Mouse (Mus musculus): ENCODE measurements around the gene Serpind1. TPM values are rescaled to one million over a fixed set of nuclear protein-coding genes. Genes with fewer than 3 reads are reported as not detected.

Gene Serpind1
- 1 to 10 TPM; 1.2 to 1.3 TPM for total RNA-seq (2021)
- long read RNA-seq, experiment 1, partial matches to known transcripts, result 2 of 2 reads
- long read RNA-seq, experiment 1, other reads (novel, unspliced or antisense), result 0 of 2 reads
- long read RNA-seq, experiment 2, result 0 reads

DNA sequence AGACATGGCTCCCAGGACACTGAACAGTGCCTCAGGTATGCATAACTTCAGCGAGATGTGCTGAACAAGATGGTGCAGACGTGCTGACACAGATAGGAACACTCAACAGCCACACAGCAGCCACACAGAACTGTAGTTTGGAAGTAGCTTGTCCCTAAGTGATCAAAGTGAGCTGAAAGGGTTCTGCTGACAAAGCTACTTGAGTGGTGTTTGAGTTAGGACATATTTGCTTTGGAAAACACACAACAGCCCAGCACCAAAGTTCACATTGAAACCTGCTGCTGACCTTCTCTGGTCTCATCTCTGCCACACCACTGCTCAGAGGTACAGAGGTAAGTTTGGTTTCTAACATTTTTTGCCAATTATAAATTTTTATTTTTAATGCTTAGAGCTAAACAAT is at the start of gene Serpind1:
Serpind1 (plus strand) TSS at position 256 of the 400 bp plus-strand sequence.
- DNase-seq, result no peak

DNA sequence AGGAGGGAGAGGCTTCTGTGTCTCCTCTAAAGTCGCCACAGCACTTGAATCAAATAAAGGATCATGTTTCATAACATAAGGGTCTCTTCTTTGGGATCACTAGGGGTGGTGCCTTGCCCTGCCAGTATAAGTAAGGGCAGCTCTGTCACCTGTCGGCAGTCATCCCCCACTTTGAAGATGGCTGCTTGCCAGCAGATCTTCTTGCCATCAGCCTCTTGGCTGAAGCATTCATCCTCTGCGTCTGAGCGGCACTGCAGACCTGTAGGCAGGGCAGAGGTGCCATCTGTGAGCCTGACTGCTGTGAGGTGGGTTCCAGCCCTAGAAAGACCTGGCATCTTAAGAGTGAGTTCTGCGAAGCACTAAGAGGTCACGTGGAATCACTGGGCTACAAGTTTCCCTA is 48.0 kb upstream of the Serpind1 start:
- DNase-seq, result no peak

DNA sequence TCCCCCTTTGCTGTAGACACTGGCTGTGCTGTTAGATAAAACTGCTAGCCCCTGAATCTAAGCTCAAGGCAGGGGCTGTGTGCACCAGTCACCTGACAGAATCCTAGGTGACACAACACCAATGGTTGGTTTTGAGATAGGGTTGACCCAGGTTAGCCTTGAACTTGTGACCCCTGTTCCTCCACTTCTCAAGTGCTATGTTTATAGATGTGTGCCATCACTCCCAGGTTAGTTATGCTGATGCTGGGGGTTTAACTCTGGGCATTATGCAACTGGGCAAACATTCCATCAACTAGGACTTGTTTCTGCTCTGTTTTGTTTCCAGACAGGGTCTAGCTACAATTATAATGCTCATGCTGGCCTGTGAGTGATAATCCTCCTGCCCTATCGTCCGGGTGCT is 44.1 kb upstream of the Serpind1 start:
- no peak for DNase-seq

DNA sequence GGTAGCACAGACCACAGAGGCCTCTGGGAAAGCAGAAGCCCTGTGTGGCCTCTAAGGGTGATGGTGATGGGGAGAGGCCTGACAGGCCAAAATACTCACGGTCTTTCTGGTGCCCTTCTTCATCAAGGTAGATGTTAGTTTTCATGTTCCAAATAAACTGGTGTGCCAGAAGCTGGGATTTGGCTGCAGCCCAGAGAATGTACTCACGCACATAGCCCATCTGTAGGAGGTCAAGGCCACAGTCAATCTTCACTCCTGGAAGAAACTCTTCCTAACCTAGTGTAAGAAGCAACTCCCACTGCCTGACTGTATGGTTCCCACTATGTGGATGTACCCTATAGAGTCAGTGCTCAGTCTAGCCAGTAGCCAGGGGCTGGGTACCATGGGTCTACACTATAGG is 40.2 kb upstream of the Serpind1 start:
- no peak for DNase-seq

DNA sequence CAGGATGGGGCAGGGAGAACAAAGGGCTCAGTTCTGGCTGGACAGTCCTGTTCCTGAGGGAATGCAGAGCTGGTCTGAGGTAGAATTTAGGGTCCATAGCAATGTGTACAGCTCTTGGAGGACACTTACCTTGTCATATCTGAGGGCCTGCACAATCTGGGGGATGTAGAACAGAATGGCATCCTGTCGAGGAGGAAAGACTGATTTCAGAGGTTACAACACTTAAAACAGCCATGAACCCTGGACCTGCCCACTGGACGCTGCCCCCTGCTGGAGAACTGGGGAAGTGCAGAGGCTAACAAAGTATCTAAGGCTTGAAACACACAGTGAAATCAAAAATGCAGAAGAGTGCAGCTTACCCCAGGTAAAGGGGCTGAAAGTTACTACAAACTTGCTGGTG is 38.4 kb upstream of the Serpind1 start:
- peak; percentile 49 to 88 for DNase-seq

DNA sequence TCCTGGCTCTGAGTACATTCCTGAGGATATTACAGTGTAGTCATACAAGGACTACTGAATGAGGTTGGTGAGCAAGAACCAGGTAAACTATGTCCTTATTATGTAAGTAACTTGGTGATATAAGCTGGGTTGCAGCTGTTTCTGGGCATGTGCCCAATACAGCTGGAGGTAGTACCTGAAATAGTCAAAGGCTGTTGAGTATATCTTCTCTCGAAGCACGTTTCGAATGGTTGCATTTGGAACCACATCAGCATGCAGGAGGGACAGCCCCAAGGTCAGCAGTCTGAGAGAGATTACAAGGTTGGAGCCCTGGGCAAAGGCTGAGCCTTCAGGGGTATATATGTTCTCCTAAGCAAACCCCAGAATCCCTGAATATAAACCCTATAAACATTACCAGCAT is 30.4 kb upstream of the Serpind1 start:
- DNase-seq, result no peak

DNA sequence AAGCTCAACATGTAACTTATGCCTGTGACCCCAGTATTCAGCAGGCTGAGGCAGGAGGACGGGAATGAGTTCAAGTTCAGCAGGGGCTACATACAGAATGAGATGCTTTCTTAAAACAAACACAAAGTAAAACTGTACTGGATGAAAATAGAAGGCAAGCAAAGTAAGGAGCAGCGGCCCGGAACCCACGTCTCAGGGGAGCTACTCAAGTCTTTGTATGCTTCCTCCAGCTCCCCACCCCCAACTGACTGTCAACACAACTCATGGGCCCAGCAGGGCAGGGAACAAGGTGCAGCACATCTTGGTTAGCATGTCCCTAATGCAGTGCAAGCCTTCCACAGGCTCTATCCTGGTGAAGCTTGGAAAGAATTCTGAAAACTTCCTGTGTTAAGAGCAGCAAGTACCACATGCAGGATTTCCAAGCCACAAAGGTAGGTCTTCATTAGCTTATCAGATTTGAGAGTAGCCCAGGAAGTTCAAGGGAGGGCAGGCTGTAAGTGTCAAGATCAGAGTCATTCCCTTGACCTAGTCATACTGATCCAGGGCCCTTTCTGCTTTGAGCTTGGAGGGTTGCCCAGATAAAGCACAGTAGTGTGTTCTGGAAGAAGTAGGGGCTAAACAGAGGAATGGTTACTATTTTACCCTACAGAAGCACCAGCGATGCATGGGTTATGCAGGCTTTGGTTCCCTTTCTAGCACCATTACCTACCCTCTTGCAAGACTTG is 27.5 kb upstream of the Serpind1 start:
- DNase-seq, result no peak

DNA sequence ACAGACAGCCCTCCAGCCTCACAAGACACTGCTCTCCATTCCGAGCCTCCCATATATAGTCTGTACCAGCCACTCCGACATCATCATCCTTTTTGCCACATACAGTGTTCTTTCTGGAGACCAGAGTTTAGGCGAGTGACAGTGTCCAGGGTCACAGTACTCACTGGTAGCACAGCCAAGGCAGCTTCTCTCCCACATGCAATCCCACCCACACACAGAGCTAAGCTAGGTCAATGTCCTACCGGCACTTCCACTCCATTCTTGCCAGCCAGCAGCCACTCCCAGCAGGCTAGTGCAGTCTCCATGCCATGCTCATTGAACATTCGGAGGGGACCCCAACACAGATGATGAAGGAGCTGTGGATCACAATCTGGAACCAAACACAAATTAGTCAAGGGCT is 23.7 kb upstream of the Serpind1 start:
- no peak for DNase-seq

DNA sequence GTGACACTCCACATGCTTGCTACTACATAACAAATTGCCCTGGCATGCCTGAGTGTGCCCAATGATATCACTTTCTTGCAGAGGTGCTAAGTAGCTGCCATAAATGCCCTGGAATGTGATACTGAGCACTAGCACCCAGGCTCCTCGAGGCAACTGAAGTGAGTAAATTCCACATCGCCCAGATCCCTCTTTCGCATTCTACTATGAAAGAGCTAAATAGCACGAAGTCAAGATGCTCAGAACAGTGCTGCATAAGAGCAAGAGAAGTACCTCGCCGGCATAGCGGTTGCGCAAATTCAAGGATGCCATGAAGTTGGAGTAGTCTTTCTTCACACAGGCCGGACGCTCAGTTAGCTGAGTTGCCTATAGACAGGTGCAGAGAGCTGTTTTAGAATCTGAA is 22.1 kb upstream of the Serpind1 start:
- DNase-seq, result no peak

DNA sequence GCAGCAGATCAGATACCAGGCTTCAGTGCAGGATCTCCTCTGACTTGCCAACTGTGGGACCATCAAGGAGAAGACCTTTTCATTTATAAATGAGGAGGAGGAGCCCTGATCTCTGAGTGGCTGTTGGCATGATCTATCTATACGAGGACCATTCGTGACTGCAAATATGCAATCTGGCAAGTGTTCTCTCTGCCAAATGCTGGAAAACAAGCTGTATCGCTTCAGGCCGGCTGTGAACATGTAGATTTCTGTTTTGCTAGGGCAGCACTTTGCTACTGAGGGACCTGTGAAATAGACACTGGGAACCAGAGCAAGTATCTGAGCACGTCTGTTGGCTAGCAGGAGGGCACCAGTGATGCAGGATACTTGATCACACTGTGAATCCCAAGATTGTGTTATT is 18.6 kb upstream of the Serpind1 start:
- no peak for DNase-seq

DNA sequence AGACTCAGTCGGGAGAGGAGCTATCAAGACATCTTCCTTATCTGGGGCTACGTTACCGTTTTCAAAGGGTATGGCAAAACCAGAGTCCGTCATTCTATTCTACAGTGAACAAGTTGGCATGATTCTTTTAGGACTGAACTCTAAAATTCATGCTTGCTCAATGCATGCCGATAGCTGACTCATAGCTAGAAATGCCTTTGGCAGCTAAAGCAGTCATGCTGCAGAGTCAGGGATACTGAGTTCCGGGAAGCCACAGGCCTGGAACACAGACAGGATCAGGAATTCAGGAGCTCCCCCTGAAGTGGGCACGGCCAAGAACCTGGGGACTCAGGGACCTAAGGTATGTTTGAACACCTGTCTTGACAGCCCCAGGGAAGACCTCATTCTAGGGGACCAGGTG is 14.6 kb upstream of the Serpind1 start:
- no peak for DNase-seq

DNA sequence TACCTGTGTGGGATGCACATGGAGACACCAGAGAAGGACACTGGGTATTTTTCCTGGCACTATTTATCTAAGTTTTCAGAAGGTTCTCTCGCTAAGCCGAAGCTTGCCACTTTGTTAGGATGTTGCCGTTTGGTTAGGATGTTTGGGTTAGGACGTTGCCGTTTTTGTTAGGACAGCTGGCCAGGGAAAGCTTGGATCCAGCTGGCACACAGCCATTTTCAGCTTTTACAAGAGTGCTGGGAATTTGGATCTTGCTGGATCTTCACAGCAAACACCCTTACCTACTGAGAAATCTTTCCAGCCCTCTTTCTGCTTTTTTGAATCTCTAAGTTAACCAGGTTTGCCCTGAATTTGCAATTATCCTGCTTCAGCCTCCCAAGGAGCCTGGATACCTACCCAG is 9.7 kb upstream of the Serpind1 start:
- peak; percentile 13 to 29 for DNase-seq

DNA sequence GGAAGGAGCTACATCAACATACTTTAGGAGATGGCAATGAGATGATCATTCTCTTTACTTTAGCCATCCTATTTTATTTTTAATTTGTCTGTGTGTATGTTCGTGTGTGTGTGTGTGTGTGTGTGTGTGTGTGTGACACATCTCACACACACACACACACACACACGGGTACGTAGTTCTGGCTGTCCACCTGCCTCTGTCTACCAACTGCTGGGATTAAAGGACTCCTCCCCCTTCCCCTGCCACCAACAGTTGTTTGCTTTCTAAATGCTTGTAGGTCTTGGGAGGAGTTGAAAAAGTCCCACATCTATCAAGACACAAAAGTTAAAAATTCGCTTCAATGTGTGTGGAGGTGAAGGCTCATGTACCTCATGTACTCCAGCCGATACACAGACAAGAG is 6.4 kb upstream of the Serpind1 start:
- no peak for DNase-seq

DNA sequence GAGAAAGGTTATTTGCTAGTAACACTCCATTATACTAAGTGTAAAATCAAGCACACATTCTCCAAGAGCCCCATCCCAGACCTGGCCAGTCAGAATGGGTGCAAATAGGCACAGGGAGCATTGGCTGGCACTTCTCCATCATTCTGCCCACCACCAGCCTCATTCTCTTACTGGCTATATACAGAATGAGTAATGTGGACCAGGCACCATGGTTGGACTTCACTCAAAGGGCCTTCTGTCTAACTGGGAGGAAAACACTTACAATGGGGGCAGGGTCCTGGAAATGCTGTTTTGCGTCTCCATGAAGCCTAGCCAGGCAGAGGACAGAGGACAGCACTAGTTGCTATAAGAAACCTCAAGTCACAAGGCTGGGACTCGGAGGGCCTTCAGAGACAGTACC is 5.1 kb upstream of the Serpind1 start:
- DNase-seq, result no peak

DNA sequence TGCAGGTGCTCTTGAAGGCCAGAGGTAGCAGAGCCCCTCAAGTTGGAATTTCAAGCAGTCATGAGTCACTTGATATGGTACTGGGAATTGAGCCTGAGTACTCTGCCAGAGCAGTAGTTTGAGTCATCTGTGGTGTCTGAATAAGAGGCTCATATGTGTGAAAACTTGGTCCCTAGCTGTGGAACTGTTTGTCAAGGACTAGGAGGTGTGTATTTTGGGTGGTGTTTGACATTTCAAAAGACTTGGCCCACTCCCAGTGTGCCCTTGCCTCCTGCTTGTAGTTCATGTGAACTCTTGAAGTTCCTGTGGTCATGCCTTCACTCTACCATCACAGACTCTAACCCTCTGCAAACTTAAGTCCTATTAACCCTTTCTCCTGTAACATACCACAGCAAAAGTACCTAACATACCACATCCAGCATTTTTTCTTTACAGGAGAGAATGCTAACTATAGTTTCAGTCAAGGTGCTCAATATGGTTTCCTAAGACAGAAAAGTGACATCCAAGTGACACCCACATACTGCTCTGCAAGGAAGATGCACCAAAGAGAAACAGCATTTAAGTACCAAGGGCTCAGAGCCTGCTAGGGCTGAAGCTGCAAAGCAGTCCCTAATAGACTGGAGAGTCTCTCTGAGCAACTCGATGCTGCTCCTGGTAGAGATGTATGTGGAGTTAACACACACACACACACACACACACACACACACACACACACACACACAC is 1.2 kb upstream of the Serpind1 start:
- DNase-seq, result peak in 1 of 2 experiments; percentile 3

DNA sequence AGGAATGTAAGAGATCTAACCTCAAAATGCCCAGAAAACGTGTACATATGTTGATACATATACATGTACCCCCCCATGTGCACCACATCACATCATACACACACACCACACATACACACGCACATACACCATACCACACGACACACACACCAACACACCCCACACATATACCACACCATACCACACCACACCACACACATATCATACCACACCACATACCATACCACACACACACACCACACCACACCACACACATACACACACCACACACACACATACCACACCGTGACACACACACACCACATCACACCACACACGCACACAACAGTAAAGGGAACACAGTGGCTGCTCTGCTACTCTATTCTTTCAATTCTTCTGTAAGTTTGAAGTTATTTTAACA is 684 bp downstream of the Serpind1 start:
- no peak for DNase-seq

DNA sequence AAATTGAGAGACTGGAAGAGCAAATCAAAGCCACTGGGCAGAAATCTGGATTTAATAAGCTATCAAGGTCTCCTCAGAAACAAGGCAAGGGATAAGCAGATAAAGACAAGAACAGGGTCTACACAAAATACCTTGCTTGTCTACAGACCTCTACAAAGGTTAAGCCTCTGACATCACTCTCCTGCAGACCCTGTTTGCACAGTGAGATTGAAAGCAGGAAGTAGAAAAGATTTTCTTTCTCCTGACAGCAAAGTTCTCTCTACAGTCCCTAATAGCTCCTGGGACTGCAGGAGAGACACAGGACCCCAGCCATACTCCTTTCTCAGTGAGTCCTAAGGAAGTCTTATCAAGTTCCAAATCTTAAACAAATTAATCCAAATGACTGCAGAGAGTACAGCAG is 3.4 kb downstream of the Serpind1 start:
- DNase-seq, result no peak

DNA sequence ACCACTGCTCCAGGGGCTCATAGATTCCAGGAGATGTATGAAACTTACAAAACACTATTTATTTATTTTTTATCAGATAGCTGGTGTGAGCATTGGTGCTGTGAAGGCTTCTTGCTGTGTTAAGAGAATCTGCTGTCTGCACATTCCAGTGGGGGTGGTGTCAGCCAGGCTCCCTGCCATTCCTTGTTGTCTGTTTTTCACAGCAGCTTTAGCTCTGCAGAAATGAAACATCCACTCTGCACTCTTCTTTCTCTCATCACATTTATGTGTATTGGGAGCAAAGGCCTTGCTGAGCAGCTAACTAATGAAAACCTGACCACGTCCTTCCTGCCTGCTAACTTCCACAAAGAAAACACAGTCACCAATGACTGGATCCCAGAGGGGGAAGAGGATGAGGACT is 4.9 kb downstream of the Serpind1 start:
- peak in 1 of 2 experiments; percentile 12 for DNase-seq

DNA sequence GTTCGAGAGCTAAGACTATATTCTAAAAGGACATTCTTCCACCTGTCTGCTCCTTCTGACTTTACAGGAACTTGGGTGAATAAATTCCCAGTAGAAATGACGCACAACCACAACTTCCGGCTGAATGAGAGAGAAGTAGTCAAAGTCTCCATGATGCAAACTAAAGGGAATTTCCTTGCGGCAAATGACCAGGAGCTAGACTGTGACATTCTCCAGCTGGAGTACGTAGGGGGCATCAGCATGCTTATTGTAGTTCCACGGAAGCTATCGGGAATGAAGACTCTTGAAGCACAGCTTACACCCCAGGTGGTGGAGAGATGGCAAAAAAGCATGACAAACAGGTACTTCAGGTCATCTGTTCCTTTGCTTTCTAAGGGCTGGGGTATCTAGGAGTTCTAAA is 8.5 kb downstream of the Serpind1 start:
- peak; percentile 7 to 14 for DNase-seq

DNA sequence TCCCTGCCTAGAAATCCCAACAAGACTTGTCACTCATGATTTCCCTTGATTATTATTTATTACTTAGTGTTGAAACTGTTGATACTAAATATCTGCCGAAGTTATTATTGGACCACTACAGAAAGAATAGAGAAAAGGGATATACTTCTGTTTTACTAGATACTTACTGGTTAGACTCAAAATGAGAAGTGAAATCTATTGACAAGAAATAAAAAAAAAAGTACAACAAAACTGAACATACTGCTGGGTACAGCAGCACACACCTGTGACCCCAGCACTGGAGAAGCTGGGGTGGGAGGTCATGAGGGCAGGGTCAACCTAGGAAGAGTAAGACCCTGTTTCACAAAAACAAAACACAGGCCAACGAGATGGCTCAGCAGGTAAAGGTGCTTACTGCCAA is 9.5 kb downstream of the Serpind1 start:
- DNase-seq, result no peak

DNA sequence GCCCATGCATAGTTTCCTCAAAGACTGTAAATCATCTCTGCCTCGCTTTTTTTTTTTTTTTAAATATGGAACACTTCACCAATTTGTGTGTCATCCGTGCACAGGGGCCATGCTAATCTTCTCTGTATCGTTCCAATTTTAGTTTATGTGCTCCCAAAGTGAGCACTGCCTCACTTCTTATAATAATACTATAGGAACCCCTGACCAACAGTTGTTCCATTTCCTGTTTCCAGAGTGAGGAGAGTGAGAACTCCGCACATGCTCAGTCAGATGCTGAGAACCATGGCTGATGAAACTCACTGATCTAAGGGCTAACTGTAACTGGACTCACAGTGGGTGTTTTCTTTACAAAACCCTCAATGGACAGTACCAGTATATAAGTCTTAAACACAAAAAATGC is 10.7 kb downstream of the Serpind1 start:
- DNase-seq, result no peak

DNA sequence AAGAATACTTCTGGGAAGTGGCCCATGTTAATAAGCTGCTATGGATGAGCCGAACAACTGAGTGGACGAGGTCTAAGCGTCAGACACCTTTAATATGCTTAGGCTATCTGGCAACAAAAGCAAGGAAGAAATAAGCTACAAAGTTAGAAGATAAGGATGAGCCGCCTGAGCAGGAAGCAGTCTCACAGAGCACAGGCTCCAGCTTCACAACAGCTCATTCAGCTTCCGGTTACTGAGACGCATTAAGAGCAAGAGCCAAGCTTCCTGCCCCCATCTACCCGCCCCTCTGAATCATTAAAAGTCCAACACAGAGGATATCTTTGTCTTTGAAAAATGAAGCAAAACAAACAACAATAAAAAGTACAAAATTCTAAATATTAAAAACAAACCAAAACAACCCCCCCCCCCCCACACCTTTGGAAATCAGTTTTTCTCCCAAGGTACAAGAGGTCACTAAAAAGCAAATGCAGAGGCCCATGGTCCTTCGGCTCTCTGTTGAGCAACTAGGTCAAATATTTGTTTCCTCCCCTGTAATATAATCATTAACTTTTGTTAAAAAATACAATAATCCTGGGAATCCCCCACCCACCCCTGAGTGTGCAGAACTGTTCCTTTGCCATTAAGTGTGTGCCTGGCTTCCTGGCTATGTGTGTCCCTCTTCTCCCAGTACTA is 14.1 kb downstream of the Serpind1 start:
- peak in 1 of 2 experiments; percentile 3 for DNase-seq

DNA sequence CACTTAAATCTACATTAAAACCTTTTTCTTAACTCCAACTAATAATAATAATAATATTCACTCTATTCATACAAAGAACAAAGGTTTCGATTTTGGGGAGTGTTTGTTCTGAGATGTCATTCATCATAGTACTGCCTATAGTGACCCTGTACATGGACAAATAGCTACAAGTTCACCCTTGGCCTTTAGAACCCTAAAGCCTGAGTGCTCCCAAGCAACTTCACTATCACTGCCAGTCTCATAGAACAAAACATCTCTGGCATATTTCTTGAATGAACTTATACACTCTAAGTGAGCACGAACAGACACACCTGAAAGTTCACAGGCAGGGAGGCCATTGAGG is 14.6 kb downstream of the Serpind1 start:
- DNase-seq, result no peak

Data from heart, adult 18-20 months (tissue).